Mouse (Mus musculus) urinary bladder, adult 18-20 months (tissue): ENCODE data around the gene Smarcb1.

ENCODE experiments used
- DNase-seq, 2 experiments: peaks; one replicate each; pipeline ENCODE4 v3.0.0; 2022; ENCODE audit warnings: low spot score in 2 of 2, mixed read lengths in 2 of 2

Gene Smarcb1

GRCm38 (mm10) chr10:75856155-75856907 lies 65.1 kb downstream of the Smarcb1 start:
- no peak for DNase-seq

GRCm38 (mm10) chr10:75855416-75855981 lies 65.9 kb downstream of the Smarcb1 start:
- DNase-seq, result no peak

- DNase-seq, result no peak
Measured at GRCm38 (mm10) chr10:75854791-75855190, 66.6 kb downstream of the Smarcb1 start.

GRCm38 (mm10) chr10:75854096-75854495 lies 67.3 kb downstream of the Smarcb1 start:
- DNase-seq, result no peak

GRCm38 (mm10) chr10:75853452-75853851 lies 68.0 kb downstream of the Smarcb1 start:
- DNase-seq, result peak; percentile 59 to 65

- no peak for DNase-seq
Measured at GRCm38 (mm10) chr10:75852539-75853125, 68.8 kb downstream of the Smarcb1 start.

GRCm38 (mm10) chr10:75851681-75852080 lies 69.7 kb downstream of the Smarcb1 start:
- no peak for DNase-seq

- DNase-seq, result no peak
Measured at GRCm38 (mm10) chr10:75851076-75851475, 70.3 kb downstream of the Smarcb1 start.

- no peak for DNase-seq
Measured at GRCm38 (mm10) chr10:75848382-75848781, 73.0 kb downstream of the Smarcb1 start.
